Mouse (Mus musculus): ENCODE data around the gene Tmem95.

Tmem95 gene

GRCm38 (mm10) chr11:69838714-69839104 is 39.1 kb downstream of the Tmem95 start:
- no peak for DNase-seq

DNA sequence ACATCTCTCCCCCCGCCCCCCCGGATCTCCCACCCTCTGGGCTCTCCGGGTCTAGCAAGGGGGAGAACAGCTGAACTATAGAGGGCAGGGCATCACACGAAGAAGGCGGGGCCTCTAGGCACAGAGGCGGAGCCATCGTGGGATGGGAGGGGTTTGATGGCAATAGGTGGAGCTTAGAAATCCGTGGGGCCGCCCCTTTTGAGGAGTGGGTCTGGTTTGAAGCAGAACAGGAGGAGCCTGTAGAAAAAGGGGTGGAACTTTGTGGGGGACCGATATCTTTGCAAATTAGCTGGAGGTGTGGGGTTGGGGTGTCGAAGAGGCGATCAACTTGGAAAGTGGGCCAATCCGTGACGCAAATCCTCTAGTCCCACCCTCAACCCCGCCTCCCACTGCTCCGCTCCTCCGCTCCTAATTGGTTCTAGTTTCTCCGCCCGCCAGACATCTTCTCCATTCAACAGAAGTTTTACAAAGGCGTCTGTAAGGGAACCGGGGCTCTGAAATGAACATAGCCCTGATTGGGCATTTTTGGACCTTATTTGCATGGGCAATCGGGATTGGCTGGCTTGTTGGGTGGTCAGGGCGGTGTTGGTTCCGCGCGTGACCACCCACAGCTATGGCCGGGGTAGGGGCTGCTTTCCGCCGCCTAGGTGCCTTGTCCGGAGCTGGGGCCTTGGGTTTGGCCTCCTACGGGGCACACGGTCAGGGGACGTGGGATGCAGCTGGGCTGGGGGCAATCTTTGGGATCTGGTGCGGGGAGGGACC is 39.7 kb downstream of the Tmem95 start, which contains the start of gene Tmem256:
Gene Tmem256 (plus strand): TSS at position 563 of the 762 bp plus-strand sequence.
- peak; percentile 99 for DNase-seq

- no peak for DNase-seq
These were observed 40.2 kb downstream of the Tmem95 start, which contains the start of gene Nlgn2 for GRCm38 (mm10) chr11:69837604-69837951. Nlgn2 (minus strand) TSS chr11:69837784.

- DNase-seq: peak; percentile 37
These were observed 40.9 kb downstream of the Tmem95 start for GRCm38 (mm10) chr11:69836703-69837576.

- no peak for DNase-seq
These were observed 41.9 kb downstream of the Tmem95 start for GRCm38 (mm10) chr11:69835966-69836335.

DNA sequence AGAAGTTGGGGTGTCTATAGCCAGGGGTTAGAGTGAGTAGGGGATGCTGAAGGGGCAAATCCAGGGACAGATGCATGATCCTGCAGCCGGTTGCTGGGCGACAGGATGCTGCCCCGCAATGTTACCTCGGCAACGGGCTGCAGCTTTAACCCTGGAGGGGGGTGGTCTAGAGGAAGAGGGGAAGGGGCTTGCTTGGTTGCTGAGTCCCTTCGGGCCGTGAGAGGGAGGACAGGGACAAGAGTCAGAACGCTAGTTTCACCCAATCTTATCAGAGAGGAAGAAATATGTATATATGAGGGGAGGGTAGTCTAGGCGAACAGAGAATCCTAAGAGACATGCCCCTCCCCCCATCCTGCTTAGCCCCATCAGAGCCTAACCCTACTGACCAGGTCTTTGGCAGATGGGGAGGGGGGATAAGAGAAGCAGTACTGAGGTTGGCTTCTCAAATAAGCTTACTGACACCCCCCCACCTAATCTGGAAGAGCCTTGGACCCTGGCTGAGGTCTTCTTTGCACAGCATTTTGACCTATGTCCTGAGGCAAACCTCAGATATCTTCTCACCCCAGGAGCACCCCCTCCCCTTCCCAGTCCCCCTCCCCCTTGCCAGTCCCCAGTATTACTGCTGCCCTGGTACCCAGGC is 42.4 kb downstream of the Tmem95 start:
- DNase-seq: no peak

DNA sequence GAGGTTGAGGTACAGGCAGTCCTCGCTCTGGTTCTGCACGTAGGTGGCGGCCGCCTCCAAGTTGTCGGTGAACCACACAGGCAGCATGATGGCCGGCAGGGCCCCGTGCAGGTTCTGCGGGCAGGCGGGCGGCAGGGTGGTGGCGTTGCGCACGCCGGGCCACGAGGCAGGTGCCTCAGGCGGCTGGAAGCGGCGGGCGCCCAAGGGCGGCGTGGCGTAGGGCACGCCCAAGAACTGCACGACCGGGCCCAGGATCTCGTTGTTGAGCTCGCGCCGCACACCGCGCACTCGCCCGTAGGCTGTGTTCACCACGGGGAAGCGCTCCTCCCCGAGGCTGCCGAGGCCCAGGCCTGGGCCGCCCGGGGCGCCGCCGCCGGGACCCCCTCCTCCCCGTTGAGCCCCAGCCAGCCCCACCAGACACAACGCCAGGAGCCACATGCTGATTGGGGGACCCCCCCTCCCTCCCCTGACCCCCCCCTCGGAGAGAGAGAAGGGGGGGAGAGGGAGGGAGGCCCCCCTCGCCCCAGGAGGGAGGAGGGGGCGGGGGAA is 43.7 kb downstream of the Tmem95 start:
- DNase-seq: no peak

- DNase-seq: no peak
These were observed 44.3 kb downstream of the Tmem95 start for GRCm38 (mm10) chr11:69833554-69833953.

DNA sequence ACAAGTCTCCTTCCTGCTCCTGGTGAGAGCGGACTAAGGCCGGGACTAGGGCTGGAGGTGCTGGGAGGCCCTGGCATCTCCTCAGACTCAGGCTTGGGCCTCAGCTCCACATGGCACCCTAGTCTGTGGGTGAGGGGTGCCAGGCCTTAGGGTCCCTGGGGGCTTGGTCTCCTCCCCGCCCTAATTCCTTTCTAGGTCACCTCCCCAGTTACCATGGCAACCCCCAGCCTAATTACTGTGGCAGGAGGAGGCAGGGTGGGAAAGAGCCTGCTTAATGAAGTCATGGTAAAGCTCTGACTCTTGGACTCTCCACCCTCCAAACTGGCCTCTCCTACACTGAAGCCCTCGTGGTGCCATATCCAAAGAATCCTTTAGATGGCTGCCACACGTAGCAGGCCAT is 49.0 kb downstream of the Tmem95 start:
- no peak for DNase-seq
